In the genomic region with DNA sequence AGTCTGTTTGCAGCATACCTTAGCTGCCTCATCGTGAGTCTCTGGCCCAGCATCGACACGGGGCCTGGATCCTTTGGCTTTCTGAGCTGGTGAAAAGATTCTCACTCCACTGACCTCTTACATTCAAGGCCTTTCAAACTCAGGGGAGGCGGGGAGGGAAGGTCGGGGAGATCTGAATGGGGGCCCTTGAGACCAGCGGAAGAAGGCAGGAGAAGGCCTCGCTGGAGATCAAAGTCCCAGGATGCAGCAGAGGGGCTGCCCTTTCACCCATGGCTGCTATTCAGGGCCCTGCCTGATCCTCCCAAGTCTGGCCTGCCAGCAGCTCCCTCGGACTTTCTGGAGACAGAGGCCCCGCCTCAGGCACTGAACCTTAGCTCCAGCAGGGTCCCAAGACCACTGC, we compare ENCODE assay signal across 32 mouse cellular contexts. TPM values are rescaled to one million over a fixed set of nuclear protein-coding genes. Genes with fewer than 3 reads are reported as not detected.
DNase-seq lines count a peak whose midpoint lies in the region; ATAC-seq and TF ChIP-seq lines count a peak whose summit lies in the region.
"Had no signal": no experiment of that assay in that cellular context is flagged by ENCODE, and none has a peak within 500 bp of the region (broad histone marks: within the 10 kb centered on the region; RNA-seq: fewer than 3 reads in every experiment).

No protein-coding gene starts in this region.

- H3K9ac ChIP-seq in kidney, embryonic 14.5 days (ENCODE audit: low read depth, low read length), result no peak overlapping the region
- H3K9ac ChIP-seq: embryonic facial prominence, embryonic 13.5 days; forebrain, embryonic 15.5 days; heart, embryonic 12.5 days; hindbrain, embryonic 15.5 days; limb, embryonic 15.5 days; liver, embryonic 14.5 days; lung, embryonic 14.5 days had no signal

- no peak overlapping the region for H3K4me3 ChIP-seq in kidney, embryonic 14.5 days (ENCODE audit: low read length)
- no peak overlapping the region for H3K4me3 ChIP-seq in spleen, adult 2 months (ENCODE audit: extremely low read depth, insufficient read depth, insufficient read length)
- no peak overlapping the region for H3K4me3 ChIP-seq in embryonic facial prominence, embryonic 10.5 days
- H3K4me3 ChIP-seq: embryonic facial prominence, embryonic 13.5 days; forebrain, embryonic 10.5 days; forebrain, embryonic 15.5 days; gastrocnemius, adult 2 months; heart, embryonic 12.5 days; hindbrain, embryonic 15.5 days; limb, embryonic 10.5 days; limb, embryonic 15.5 days had no signal

- no peak for TF ChIP-seq POLR2A in spleen, adult 2 months (IDR thresholded peaks at IDR 0.05; ENCODE audit: low read depth, low read length)

- no peak overlapping the region for H3K4me2 ChIP-seq in kidney, embryonic 14.5 days (replicated peaks; ENCODE audit: low read depth, low read length)
- H3K4me2 ChIP-seq: embryonic facial prominence, embryonic 13.5 days; forebrain, embryonic 15.5 days; heart, embryonic 12.5 days; hindbrain, embryonic 15.5 days; limb, embryonic 15.5 days; lung, embryonic 14.5 days had no signal

- 25% methylated on average over 9 of the region's 9 CpGs for whole genome bisulfite sequencing in kidney, embryonic 14.5 days
- WGBS in spleen, adult 2 months, result 49% methylated on average over 9 of the region's 9 CpGs
- 20% methylated on average over 9 of the region's 9 CpGs for WGBS in embryonic facial prominence, embryonic 10.5 days

- no peak for TF ChIP-seq CTCF in spleen, adult 2 months (IDR thresholded peaks at IDR 0.05; ENCODE audit: extremely low read depth, insufficient read depth, insufficient read length, insufficient replicate concordance)

- no peaks in the 10 kb centered on the region for H3K36me3 ChIP-seq in kidney, embryonic 14.5 days (ENCODE audit: control insufficient read depth, insufficient read depth, low read length)
- H3K36me3 ChIP-seq in spleen, adult 2 months (ENCODE audit: control insufficient read depth, insufficient read depth, low read length), result peaks cover 18% of the 10 kb centered on the region; the same call in 1 of the 2 replicates
- no peaks in the 10 kb centered on the region for H3K36me3 ChIP-seq in embryonic facial prominence, embryonic 10.5 days (replicated peaks)
- H3K36me3 ChIP-seq: embryonic facial prominence, embryonic 13.5 days; forebrain, embryonic 10.5 days; forebrain, embryonic 15.5 days; heart, embryonic 12.5 days; hindbrain, embryonic 15.5 days; limb, embryonic 10.5 days; limb, embryonic 15.5 days had no signal

- H3K9me3 ChIP-seq in kidney, embryonic 14.5 days (ENCODE audit: control insufficient read depth, low read length), result no peaks in the 10 kb centered on the region
- H3K9me3 ChIP-seq in embryonic facial prominence, embryonic 10.5 days, result peaks cover 3% of the 10 kb centered on the region; the same call in 1 of the 2 replicates
- H3K9me3 ChIP-seq: embryonic facial prominence, embryonic 13.5 days; forebrain, embryonic 15.5 days; hindbrain, embryonic 15.5 days; limb, embryonic 10.5 days; limb, embryonic 15.5 days had no signal

- peak; percentile 9 for DNase-seq in adrenal gland, postnatal 10 days
- DNase-seq in adrenal gland, postnatal 14 days, result no peak
- DNase-seq in kidney, postnatal 14 days, result peak; percentile 13
- no peak for DNase-seq in spleen, adult 2 months (ENCODE audit: low read depth in 1 of 2, low spot score in 2 of 2)
- no peak for DNase-seq in spleen, postnatal 14 days (ENCODE audit: low spot score in 2 of 2)
- DNase-seq in embryonic facial prominence, embryonic 10.5 days (ENCODE audit: low spot score), result no peak
- no peak for DNase-seq in gastrocnemius, adult 18-20 months (ENCODE audit: low spot score)
- DNase-seq: cerebellum, adult 11 months; cerebellum, adult 9-11 months; gastrocnemius, adult 2 months; gastrocnemius, postnatal 36 days; heart, adult 18-20 months; heart, postnatal 4 days; kidney, adult 18-20 months; layer of hippocampus, adult 9-11 months; lung, embryonic 14.5 days; lung, postnatal 14 days; retina, postnatal 1 day; right cerebral cortex, postnatal 14 days; thymus, postnatal 25 days had no signal

- H3K27me3 ChIP-seq in kidney, embryonic 14.5 days (ENCODE audit: control insufficient read depth, insufficient read depth, low read length), result no peaks in the 10 kb centered on the region
- H3K27me3 ChIP-seq in spleen, adult 2 months (ENCODE audit: control insufficient read depth, insufficient read depth, low read length), result no peaks in the 10 kb centered on the region
- H3K27me3 ChIP-seq in embryonic facial prominence, embryonic 10.5 days (replicated peaks; ENCODE audit: low read depth, poor library complexity, severe bottlenecking), result peaks cover 49% of the 10 kb centered on the region
- H3K27me3 ChIP-seq: forebrain, embryonic 15.5 days had no signal

- H3K27ac ChIP-seq in kidney, embryonic 14.5 days (ENCODE audit: low read depth, low read length), result no peak overlapping the region
- peak overlapping the region; percentile 90 for H3K27ac ChIP-seq in spleen, adult 2 months (ENCODE audit: insufficient read depth, low read length)
- 0 out of 2 replicates have a peak overlapping the region, but pooled peaks have one; percentile 3 for H3K27ac ChIP-seq in embryonic facial prominence, embryonic 10.5 days (replicated peaks)
- H3K27ac ChIP-seq: embryonic facial prominence, embryonic 13.5 days; forebrain, embryonic 10.5 days; forebrain, embryonic 15.5 days; gastrocnemius, adult 2 months; hindbrain, embryonic 15.5 days; limb, embryonic 10.5 days; limb, embryonic 15.5 days; liver, embryonic 14.5 days had no signal

- H3K4me1 ChIP-seq in kidney, embryonic 14.5 days (ENCODE audit: control insufficient read depth, insufficient read depth, low read length), result no peaks in the 10 kb centered on the region
- H3K4me1 ChIP-seq in spleen, adult 2 months (ENCODE audit: control insufficient read depth, insufficient read depth, insufficient read length), result peaks cover 44% of the 10 kb centered on the region; the same call in 1 of the 2 replicates
- peaks cover 17% of the 10 kb centered on the region for H3K4me1 ChIP-seq in embryonic facial prominence, embryonic 10.5 days
- H3K4me1 ChIP-seq: forebrain, embryonic 15.5 days; hindbrain, embryonic 15.5 days; limb, embryonic 15.5 days had no signal

- ATAC-seq in kidney, embryonic 14.5 days (ENCODE audit: low FRiP score, low TSS enrichment), result no peak
- ATAC-seq: forebrain, embryonic 15.5 days; inflammation-experienced regulatory T-cells, adult 6 months had no signal

RNA-seq across cellular contexts. Expression of gene Pax5, which starts 36.6 kb away (rescaled TPM):
- 1 to 10 TPM; 2.9 to 5.5 TPM for total RNA-seq in adrenal gland, postnatal 10 days (2021)
- total RNA-seq in adrenal gland, postnatal 14 days (2021), result 1.6 and 12.5 TPM in 2 replicates
- 0.11 and 0.14 TPM in 2 replicates for polyA plus RNA-seq in kidney, embryonic 14.5 days (2014; fragmentation: Nextera tagmentation; extraction: Ambion mirVana)
- polyA plus RNA-seq in spleen, adult 2 months (2012; rRNA removed), result 131 and 166 TPM in 2 replicates
- polyA plus RNA-seq in embryonic facial prominence, embryonic 10.5 days (2016; fragmentation: Nextera tagmentation; extraction: Ambion mirVana), result 0.56 and 0.57 TPM in 2 replicates
- total RNA-seq in gastrocnemius, adult 18-20 months (2021), result under 1 TPM in 1 of 2 experiments, not detected in 1; 0.02 TPM
- total RNA-seq: common myeloid progenitor, adult 5-6 weeks; gastrocnemius, postnatal 36 days had no signal
- polyA plus RNA-seq: embryonic facial prominence, embryonic 13.5 days; heart, embryonic 12.5 days; heart, postnatal 0 days; lung, embryonic 14.5 days had no signal

Comparison
In these comparisons a context has a peak if more than half of its experiments do, and no peak if none do; other contexts are left out.
1. DNase-seq: peak in adrenal gland, postnatal 10 days (single experiment) and kidney, postnatal 14 days (single experiment); none in adrenal gland, postnatal 14 days (single experiment), spleen, adult 2 months (0 of 2), spleen, postnatal 14 days (0 of 2), embryonic facial prominence, embryonic 10.5 days (single experiment) and gastrocnemius, adult 18-20 months (single experiment).